Mouse (Mus musculus): Measurements from ENCODE around the gene Bola1. TPM values are rescaled to one million over a fixed set of nuclear protein-coding genes. Genes with fewer than 3 reads are reported as not detected.
"Not testable (repeated sequence)": the region's sequence is repeated elsewhere in the genome, so short reads cannot be mapped to it uniquely, and the experiment has no call there.

The Bola1 gene
- total RNA-seq, 2 experiments from 2014 or later, result 19.3 to 22.2 TPM

DNA sequence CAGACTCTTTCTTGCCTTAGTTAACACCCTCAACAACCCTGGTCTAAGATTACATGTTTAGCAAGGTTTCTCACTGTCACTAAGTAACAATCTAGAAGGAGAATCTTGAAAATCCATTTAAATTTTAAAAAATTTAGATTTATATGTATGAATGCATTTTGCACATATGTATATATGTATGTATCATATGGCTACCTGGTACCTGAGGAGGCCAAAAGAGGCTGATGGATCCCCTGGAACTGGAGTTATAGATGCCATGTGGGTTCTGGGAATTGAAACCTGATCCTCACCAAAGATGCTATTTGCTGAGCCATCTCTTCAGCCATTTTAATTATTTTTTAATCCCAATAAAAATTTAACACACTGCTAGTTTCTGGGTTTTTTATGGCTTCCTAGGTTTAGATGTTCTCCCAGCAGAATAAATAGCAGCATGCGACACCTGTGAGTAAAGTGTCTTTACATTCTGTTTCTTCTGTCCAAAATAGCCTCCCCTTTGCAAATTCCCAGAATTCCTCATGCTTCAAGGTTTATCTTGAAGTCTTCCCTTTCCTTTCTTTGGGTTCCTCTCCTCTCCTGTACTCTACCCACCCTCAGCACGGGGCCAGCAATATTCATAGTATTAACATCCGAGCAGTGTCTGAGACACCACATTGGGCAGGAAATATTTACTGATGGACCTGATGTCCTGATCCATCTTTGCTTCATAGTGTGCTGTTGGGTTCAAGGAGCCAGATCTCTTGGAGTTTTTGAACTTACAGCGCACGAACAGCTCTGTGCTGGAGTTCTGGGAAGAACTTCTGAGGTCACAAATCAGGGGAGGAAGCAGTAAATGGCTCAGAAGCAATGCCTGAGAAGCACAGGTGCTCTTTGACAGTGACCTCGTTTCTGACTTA, 28.9 kb upstream of the Bola1 start:
- DNase-seq (ENCODE audit: extremely low spot score in 1 of 2, low spot score in 2 of 2), result no peak
- intact Hi-C loops (cut with DNase I), result no loop called here

DNA sequence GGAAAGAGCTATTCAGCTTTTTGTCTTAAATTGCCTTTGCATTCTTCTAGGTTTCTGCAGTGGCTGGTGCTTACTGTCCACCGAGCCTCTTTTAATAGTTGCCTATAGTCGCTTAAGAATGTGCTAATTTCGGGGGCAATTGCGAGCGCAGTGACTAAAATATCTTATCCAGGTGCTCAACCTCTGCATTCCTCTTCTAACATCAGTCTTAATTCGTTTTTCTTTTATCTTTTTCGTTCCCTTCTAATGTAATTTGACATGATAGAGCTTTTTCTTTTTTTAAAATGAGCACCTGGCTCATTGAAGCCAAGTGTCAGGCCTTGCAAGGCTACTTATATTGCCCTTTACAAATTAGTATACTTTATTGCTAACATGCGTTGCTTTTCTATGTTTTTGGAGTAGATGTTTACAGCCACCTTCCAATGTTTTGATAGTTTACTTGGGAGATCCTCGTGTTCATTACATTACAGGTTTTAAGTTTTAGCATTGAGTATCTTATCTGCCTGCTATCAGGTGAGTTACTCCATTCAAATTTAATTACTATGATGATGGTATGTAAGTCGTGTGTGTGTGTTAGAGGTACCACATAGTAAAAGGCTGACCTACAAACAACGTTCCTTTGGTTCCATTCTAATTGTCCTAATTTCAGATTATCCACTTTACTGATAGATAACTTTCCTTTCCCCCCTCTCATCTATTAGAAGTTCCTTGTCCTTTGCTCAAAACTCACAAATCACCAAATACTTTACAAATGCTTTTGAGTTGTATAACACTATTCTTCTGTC, 28.0 kb upstream of the Bola1 start:
- intact Hi-C loops (cut with DNase I), result no loop called here
- no peak for DNase-seq (ENCODE audit: extremely low spot score in 1 of 2, low spot score in 2 of 2)

DNA sequence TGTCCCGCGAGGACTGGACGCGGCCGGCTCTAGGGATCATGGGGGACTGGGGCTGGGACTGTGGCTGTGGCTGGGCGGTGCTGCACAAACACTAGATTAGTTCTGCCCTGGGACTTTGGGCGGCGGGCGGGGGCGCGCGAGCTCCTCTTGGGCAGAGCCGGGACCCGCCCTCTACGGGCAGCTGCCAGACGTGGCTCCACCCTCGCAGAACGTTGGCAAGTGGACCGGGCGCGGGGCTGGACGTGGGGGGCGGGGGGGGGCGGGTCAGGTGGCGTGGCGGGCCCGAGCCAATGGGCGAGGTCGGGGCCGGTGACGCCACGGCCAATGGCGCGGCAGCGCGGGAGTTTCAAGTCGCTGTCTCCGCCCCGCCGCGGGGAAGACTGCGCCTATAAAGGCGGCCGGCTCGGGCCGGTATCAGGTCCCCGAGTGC, 26.9 kb upstream of the Bola1 start, which contains the start of gene Hist2h3c1:
Gene Hist2h3c1 (plus strand): TSS at position 259 of the 430 bp plus-strand sequence.
- DNase-seq (ENCODE audit: extremely low spot score in 1 of 2, low spot score in 2 of 2); intact Hi-C loops (cut with DNase I): not testable (repeated sequence)

DNA sequence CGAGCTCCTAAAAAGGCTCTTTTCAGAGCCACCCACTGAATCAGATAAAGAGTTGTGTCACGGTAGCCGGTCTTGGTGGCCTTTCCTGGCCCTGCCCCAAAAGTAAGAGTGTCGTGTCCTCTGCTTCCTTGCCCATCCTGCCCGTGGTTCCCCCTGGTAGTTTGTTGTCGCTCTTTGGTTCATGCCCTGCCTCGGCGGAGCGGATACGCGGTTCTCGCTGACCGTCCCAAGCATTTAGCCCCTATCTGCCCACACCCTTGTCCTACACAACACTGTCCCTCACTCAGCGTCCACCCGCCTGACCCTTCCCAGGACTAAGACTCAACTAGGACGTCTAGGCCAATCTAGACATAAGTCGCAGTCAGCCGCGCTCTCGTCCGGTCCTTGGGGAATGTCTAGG, 26.5 kb upstream of the Bola1 start:
- DNase-seq (ENCODE audit: extremely low spot score in 1 of 2, low spot score in 2 of 2); intact Hi-C loops (cut with DNase I): not testable (repeated sequence)

DNA sequence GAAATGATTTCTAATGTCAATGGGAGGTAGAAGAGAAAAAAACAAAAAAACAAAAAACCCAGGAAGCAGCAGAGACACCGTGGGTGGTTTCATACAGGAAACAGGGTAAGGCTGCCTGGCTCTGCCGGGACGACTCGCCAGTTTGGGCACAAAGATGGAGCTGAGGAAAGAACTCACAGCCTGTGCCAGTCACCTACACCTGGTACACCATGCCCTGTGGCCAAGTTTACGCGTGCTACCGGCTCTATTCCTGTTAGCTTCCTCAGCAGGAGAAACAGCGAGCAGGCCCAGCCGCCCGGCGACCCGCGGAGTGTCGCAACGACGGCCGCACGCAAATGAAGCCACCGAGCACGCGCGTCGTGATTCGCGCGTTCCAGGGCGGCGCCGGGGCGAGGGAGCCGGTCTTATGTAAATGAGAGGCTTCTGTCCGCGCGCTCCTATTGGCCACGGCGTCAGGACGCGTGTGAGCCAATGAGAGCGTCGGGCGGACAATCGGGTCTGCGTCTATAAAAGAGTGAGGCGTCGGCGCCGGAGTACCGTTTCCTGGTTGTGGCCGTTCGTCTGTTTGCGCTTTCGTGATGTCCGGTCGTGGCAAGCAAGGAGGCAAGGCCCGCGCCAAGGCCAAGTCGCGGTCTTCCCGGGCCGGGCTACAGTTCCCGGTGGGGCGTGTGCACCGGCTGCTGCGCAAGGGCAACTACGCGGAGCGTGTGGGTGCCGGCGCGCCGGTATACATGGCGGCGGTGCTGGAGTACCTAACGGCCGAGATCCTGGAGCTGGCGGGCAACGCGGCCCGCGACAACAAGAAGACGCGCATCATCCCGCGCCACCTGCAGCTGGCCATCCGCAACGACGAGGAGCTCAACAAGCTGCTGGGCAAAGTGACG, 25.7 kb upstream of the Bola1 start, which contains the start of gene Hist2h2aa1:
Gene Hist2h2aa1 (plus strand): TSS at position 495 of the 884 bp plus-strand sequence.
- peak; percentile 79 to 89 for DNase-seq (ENCODE audit: extremely low spot score in 1 of 2, low spot score in 2 of 2)
- intact Hi-C loops (cut with DNase I), result not testable (repeated sequence)

DNA sequence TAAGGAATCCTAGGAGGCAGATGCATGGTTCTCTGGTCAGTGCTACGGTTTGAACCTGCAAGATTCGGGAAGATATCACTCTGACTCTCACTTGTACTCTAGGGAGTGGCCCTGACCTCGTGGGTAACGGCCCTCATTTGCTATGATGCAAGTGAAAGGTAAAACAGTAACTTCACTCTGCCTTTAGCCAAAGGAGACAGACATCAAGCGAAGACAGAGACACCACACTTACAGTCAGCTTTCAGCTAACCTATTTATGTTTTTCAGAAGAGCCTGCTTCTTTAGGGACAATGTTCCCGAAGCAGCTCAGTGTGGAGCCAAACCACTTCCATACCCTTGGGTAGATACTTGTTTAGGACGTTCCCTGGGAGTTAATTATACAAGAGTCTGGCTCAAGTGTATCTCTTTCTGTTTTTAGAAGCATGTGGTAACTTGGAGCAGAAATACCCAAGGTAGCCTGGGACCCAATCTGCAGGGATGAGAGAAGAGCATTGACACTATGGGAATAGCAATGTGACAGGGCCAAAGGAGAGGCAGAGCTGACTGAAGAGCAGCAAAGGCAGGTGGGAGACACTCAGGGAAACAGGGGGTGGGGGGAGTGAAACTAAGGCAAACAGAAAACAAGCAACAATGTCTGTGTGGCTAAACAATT, 24.5 kb upstream of the Bola1 start:
- intact Hi-C loops (cut with DNase I), result no loop called here
- no peak for DNase-seq (ENCODE audit: extremely low spot score in 1 of 2, low spot score in 2 of 2)

DNA sequence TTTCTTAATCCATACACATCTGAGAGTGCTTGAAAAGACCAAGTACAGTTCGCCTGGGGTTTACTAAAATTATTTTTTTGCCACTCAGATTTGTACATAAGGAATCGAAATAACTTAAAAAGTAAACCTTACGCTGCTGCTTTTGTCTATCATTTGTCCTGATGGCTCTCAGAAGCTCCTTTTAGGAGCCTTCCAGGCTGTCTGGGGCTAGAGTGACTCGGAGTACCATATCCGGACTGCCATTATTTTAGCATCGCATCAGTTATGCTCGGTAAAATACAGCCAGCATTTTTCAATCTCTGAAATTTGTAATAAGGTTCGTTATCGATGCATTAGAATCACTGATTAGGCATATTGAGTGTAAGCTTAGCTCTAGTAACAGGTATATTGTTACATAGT, 21.3 kb upstream of the Bola1 start:
- intact Hi-C loops (cut with DNase I), result no loop called here
- DNase-seq (ENCODE audit: extremely low spot score in 1 of 2, low spot score in 2 of 2), result no peak

DNA sequence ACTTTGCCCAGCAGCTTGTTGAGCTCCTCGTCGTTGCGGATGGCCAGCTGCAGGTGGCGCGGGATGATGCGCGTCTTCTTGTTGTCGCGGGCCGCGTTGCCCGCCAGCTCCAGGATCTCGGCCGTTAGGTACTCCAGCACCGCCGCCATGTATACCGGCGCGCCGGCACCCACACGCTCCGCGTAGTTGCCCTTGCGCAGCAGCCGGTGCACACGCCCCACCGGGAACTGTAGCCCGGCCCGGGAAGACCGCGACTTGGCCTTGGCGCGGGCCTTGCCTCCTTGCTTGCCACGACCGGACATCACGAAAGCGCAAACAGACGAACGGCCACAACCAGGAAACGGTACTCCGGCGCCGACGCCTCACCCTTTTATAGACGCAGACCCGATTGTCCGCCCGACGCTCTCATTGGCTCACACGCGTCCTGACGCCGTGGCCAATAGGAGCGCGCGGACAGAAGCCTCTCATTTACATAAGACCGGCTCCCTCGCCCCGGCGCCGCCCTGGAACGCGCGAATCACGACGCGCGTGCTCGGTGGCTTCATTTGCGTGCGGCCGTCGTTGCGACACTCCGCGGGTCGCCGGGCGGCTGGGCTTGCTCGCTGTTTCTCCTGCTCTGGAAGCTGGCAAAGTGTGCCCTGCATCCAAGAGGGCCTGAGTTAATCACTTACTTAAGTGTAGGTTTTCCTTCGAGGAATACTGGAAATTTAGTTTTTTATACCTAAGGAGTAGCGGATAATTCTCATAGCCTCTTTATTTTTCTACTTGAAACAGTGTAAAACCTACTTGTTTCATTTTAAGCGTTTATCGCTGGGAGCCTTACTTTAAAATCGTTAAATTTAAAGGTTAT, 20.7 kb upstream of the Bola1 start, which contains the start of gene Hist2h2aa2:
Gene Hist2h2aa2 (minus strand): TSS at position 328 of the 850 bp plus-strand sequence.
- intact Hi-C loops (cut with DNase I), result not testable (repeated sequence)

DNA sequence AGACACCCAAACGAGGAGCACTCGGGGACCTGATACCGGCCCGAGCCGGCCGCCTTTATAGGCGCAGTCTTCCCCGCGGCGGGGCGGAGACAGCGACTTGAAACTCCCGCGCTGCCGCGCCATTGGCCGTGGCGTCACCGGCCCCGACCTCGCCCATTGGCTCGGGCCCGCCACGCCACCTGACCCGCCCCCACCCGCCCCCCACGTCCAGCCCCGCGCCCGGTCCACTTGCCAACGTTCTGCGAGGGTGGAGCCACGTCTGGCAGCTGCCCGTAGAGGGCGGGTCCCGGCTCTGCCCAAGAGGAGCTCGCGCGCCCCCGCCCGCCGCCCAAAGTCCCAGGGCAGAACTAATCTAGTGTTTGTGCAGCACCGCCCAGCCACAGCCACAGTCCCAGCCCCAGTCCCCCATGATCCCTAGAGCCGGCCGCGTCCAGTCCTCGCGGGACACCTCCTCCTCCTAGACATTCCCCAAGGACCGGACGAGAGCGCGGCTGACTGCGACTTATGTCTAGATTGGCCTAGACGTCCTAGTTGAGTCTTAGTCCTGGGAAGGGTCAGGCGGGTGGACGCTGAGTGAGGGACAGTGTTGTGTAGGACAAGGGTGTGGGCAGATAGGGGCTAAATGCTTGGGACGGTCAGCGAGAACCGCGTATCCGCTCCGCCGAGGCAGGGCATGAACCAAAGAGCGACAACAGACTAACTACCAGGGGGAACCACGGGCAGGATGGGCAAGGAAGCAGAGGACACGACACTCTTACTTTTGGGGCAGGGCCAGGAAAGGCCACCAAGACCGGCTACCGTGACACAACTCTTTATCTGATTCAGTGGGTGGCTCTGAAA, 19.7 kb upstream of the Bola1 start, which contains the start of gene Hist2h3c2:
Gene Hist2h3c2 (minus strand): TSS at position 174 of the 840 bp plus-strand sequence.
- DNase-seq (ENCODE audit: extremely low spot score in 1 of 2, low spot score in 2 of 2); intact Hi-C loops (cut with DNase I): not testable (repeated sequence)

More for the DNA sequence above, 20.7 kb upstream of the Bola1 start, which contains the start of gene Hist2h2aa2:
- peak; percentile 96 for DNase-seq (ENCODE audit: extremely low spot score in 1 of 2, low spot score in 2 of 2)

DNA sequence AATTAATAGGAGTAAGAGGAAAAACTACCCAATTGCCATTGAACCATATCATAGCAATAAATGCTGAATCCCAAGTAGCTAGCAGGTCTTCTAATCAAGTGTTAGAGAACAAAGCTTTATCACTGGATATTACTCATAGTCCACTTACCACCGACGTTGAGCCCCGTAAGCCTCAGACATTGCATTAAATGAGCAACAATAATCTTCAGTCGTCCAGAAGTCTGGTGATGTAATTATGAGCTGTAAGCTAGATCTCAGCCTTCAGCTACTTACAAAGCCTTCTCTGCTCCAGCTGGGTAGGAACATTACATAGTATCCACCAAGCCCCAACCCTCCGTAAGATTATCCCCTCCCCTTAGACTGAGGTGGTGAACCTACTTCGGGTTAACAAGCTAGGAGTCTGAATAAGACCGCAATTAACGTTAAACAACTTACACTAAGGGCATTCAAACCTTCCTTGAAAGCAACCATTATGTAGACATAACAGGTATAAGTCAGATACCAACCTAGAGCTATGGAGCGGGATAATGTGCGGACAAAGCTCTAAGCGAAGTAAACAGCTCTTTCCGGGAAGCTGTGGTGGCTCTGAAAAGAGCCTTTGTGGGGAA, 18.5 kb upstream of the Bola1 start:
- intact Hi-C loops (cut with DNase I), result no loop called here

DNA sequence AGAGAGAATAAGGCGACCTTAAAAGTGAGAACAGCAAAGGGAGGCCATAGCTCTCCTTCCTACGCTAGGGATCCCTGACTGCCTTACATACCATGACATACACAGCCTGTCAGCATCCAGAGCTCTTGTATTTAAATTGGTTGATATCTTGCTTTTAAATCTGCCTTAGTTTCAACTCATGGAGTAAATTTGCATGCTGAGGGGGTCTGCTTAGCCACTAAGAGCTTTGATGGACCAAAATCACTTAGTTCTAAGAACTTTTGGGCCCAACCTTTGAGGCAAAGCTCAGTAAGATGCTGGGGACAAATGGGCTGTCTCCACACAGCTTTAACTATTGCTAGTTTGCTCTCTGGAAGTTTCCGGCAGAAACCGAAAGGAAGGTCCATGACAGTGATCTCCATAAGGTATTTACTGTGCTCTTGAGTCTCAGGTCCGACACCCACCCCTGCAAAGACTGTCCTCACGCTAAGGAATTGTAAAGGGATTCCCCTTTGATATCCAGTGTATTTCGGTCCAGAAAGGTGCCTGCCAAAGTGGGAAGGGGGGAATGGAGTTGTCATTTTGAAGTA, 17.9 kb upstream of the Bola1 start:
- intact Hi-C loops (cut with DNase I), result no loop called here
- DNase-seq (ENCODE audit: extremely low spot score in 1 of 2, low spot score in 2 of 2), result no peak

More for the DNA sequence above, 18.5 kb upstream of the Bola1 start:
- no peak for DNase-seq (ENCODE audit: extremely low spot score in 1 of 2, low spot score in 2 of 2)

DNA sequence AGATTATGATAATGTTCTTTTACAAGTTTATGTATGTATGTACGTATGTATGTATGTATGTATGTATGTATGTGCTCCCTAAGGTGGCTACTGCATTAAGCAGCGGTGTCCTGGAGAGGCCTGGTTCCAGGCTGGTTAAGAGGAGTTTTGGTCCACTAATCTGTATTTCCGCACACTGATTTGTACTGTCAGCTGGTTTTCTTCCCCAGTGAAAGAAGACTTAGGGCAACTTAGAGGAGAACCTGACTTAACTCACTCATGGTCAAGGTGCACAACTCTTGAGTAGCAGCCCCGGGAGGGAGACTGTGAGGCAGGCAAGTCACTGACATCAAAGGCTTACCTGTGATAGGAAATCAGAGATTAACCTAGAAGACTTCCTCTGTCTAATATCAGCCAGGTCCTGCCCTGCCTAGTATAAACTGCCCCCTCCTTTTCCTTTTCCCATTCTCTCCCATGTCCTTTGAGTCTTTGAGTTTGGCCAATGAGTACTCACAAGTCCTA, 17.4 kb upstream of the Bola1 start:
- DNase-seq (ENCODE audit: extremely low spot score in 1 of 2, low spot score in 2 of 2), result no peak
- intact Hi-C loops (cut with DNase I), result no loop called here

DNA sequence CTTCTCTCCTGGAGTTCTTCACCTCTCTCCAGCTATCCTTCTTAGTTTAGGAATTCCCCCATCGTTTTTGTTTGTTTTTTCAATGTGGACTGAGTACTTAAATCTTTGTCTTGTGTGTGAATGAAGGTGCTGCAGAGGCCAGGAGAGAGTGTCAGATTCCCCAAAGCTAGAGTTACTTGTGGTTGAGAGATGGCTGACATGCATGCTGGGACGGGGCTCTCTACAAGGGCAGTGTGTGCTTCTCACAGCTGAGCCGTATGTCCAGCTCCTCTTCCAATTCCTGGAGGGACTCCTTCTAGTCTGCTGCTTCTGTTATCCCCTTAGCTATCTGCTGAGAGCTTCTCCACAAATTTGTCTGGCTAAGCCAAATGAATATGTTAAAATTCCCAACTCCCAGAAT, 16.3 kb upstream of the Bola1 start:
- DNase-seq (ENCODE audit: extremely low spot score in 1 of 2, low spot score in 2 of 2), result no peak
- intact Hi-C loops (cut with DNase I), result no loop called here

DNA sequence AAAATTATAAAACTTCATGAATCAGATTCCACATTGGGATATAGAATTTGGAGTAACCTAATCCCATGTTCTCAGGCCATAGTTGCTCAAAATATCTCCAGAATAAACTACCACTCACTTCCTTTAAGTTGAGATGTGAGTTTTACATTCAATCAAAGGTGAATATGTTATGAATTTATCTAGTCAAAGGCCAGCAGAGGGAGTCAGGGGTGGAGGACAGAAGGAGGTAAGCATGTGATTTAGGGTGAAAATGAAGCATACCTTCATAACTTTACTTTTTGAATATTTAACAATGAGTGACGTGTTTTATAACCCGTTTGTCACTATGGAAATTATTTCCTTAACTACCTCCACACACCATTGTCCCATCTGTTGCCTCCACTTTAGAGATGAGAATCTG, 15.4 kb upstream of the Bola1 start:
- intact Hi-C loops (cut with DNase I), result no loop called here
- DNase-seq (ENCODE audit: extremely low spot score in 1 of 2, low spot score in 2 of 2), result no peak

DNA sequence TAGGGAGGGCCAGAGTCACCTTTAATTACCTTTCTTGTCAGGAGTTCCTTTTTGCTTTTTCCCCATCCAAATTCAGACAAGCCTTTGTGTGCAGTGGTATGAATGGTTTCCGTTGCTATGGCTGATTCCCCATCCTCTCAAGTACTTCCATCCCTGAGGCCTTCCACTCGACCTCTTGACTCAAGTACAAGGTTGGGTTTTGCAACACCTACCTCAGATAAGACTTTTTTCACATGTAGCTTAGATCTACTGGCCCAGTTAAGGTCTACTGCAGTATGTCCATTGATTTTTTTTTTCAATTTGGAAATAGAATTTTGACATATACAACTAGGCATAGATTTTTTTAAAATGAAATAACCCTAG, 12.2 kb upstream of the Bola1 start:
- intact Hi-C loops (cut with DNase I), result no loop called here
- DNase-seq (ENCODE audit: extremely low spot score in 1 of 2, low spot score in 2 of 2), result no peak

All from left cerebral cortex, postnatal 10 days (tissue).